Mouse (Mus musculus): ENCODE measurements around the gene Rxfp2. TPM values are rescaled to one million over a fixed set of nuclear protein-coding genes. Genes with fewer than 3 reads are reported as not detected.

The Rxfp2 gene
- total and polyA plus RNA-seq, 3 experiments: not detected

- H3K9ac ChIP-seq (ENCODE audit: insufficient read depth, low read depth): no peak overlapping the region
- dilution Hi-C loops (cut with MboI; ENCODE audit: extremely low pct_ligation_motif_present, extremely low pct_unique_long_range_greater_than_20kb, low sequenced_read_pairs) (no loop called here), in situ Hi-C loops (cut with MboI; ENCODE audit: low pct_ligation_motif_present, low pct_unique_long_range_greater_than_20kb, low sequenced_read_pairs) (no loop called here)
- no peak overlapping the region for H3K27ac ChIP-seq (ENCODE audit: insufficient read depth, low read depth)
- H3K9me3 ChIP-seq (replicated peaks; ENCODE audit: low read length): peaks cover 78% of the 10 kb centered on the region
- DNase-seq (ENCODE audit: extremely low read depth): no peak
- H3K79me2 ChIP-seq (replicated peaks; ENCODE audit: control insufficient read depth, extremely low read depth, insufficient read depth, poor library complexity, severe bottlenecking): no peaks in the 10 kb centered on the region
- no peaks in the 10 kb centered on the region for H3K27me3 ChIP-seq (replicated peaks)
- no peak overlapping the region for H3K4me3 ChIP-seq (replicated peaks in 1 of 3; ENCODE audit: low read depth in 2 of 3, low read length in 2 of 3, poor library complexity in 1 of 3)
- H3K4me2 ChIP-seq (ENCODE audit: insufficient read depth, low read depth, poor library complexity, severe bottlenecking): no peak overlapping the region
- no peaks in the 10 kb centered on the region for H3K36me3 ChIP-seq (replicated peaks in 1 of 2; ENCODE audit: control insufficient read depth in 1 of 2, insufficient read depth in 1 of 2, low read length in 1 of 2)
- no peak for TF ChIP-seq MEF2A (IDR thresholded peaks at IDR 0.05; ENCODE audit: borderline replicate concordance, low read depth, low read length)
- no peaks in the 10 kb centered on the region for H3K4me1 ChIP-seq (ENCODE audit: control insufficient read depth in 1 of 2, insufficient read depth in 2 of 2)
These were observed 35.5 kb downstream of the Rxfp2 start for GRCm38 (mm10) chr5:150053956-150054355.

- H3K4me1 ChIP-seq (ENCODE audit: control insufficient read depth in 1 of 2, insufficient read depth in 2 of 2): no peaks in the 10 kb centered on the region
- H3K79me2 ChIP-seq (replicated peaks; ENCODE audit: control insufficient read depth, extremely low read depth, insufficient read depth, poor library complexity, severe bottlenecking): no peaks in the 10 kb centered on the region
- peaks cover 77% of the 10 kb centered on the region for H3K9me3 ChIP-seq (replicated peaks; ENCODE audit: low read length)
- H3K4me2 ChIP-seq (ENCODE audit: insufficient read depth, low read depth, poor library complexity, severe bottlenecking): no peak overlapping the region
- no peak overlapping the region for H3K27ac ChIP-seq (ENCODE audit: insufficient read depth, low read depth)
- no peaks in the 10 kb centered on the region for H3K27me3 ChIP-seq (replicated peaks)
- no peak overlapping the region for H3K9ac ChIP-seq (ENCODE audit: insufficient read depth, low read depth)
- TF ChIP-seq EP300 (IDR thresholded peaks at IDR 0.05; ENCODE audit: low read length) (no peak), TBP (conservative IDR thresholded peaks at IDR 0.05; ENCODE audit: low read depth, low read length) (no peak), CTCF (conservative IDR thresholded peaks at IDR 0.05 in 1 of 2, IDR thresholded peaks at IDR 0.05 in 1 of 2; ENCODE audit: low read depth in 2 of 2, low read length in 2 of 2) (no peak), ZKSCAN1 (IDR thresholded peaks at IDR 0.05; ENCODE audit: borderline replicate concordance, low read depth, low read length) (no peak), MAX (IDR thresholded peaks at IDR 0.05; ENCODE audit: low read length) (no peak), NELFE (IDR thresholded peaks at IDR 0.05; ENCODE audit: low read depth, low read length) (no peak), KAT2A (IDR thresholded peaks at IDR 0.05; ENCODE audit: insufficient replicate concordance, low read length) (no peak), RAD21 (IDR thresholded peaks at IDR 0.05; ENCODE audit: low read depth, low read length) (no peak), MYC (IDR thresholded peaks at IDR 0.05; ENCODE audit: low read depth, low read length) (no peak), IRF4 (IDR thresholded peaks at IDR 0.05; ENCODE audit: low read depth, low read length) (no peak)
- no peak for DNase-seq (ENCODE audit: extremely low read depth)
- no peak overlapping the region for H3K4me3 ChIP-seq (replicated peaks in 1 of 3; ENCODE audit: low read depth in 2 of 3, low read length in 2 of 3, poor library complexity in 1 of 3)
- in situ Hi-C loops (cut with MboI; ENCODE audit: low pct_ligation_motif_present, low pct_unique_long_range_greater_than_20kb, low sequenced_read_pairs): no loop called here
- dilution Hi-C loops (cut with MboI; ENCODE audit: extremely low pct_ligation_motif_present, extremely low pct_unique_long_range_greater_than_20kb, low sequenced_read_pairs): no loop called here
- no peaks in the 10 kb centered on the region for H3K36me3 ChIP-seq (replicated peaks in 1 of 2; ENCODE audit: control insufficient read depth in 1 of 2, insufficient read depth in 1 of 2, low read length in 1 of 2)
These were observed 36.8 kb downstream of the Rxfp2 start for GRCm38 (mm10) chr5:150055322-150055721.

GRCm38 (mm10) chr5:150056056-150056455 is 37.6 kb downstream of the Rxfp2 start:
- TF ChIP-seq ZMIZ1 (IDR thresholded peaks at IDR 0.05; ENCODE audit: low read depth, low read length) (no peak), UBTF (IDR thresholded peaks at IDR 0.05; ENCODE audit: low read depth, low read length) (no peak), POLR2AphosphoS2 (IDR thresholded peaks at IDR 0.05; ENCODE audit: low read depth, low read length) (no peak), BHLHE40 (IDR thresholded peaks at IDR 0.05; ENCODE audit: low read depth, low read length) (no peak), MYC (IDR thresholded peaks at IDR 0.05; ENCODE audit: low read depth, low read length) (no peak)
- no peak overlapping the region for H3K9ac ChIP-seq (ENCODE audit: insufficient read depth, low read depth)
- no peaks in the 10 kb centered on the region for H3K79me2 ChIP-seq (replicated peaks; ENCODE audit: control insufficient read depth, extremely low read depth, insufficient read depth, poor library complexity, severe bottlenecking)
- no peaks in the 10 kb centered on the region for H3K36me3 ChIP-seq (replicated peaks in 1 of 2; ENCODE audit: control insufficient read depth in 1 of 2, insufficient read depth in 1 of 2, low read length in 1 of 2)
- DNase-seq (ENCODE audit: extremely low read depth): no peak
- in situ Hi-C loops (cut with MboI; ENCODE audit: low pct_ligation_motif_present, low pct_unique_long_range_greater_than_20kb, low sequenced_read_pairs) (no loop called here), dilution Hi-C loops (cut with MboI; ENCODE audit: extremely low pct_ligation_motif_present, extremely low pct_unique_long_range_greater_than_20kb, low sequenced_read_pairs) (no loop called here)
- no peak overlapping the region for H3K4me3 ChIP-seq (replicated peaks in 1 of 3; ENCODE audit: low read depth in 2 of 3, low read length in 2 of 3, poor library complexity in 1 of 3)
- H3K4me1 ChIP-seq (ENCODE audit: control insufficient read depth in 1 of 2, insufficient read depth in 2 of 2): no peaks in the 10 kb centered on the region
- peaks cover 73% of the 10 kb centered on the region for H3K9me3 ChIP-seq (replicated peaks; ENCODE audit: low read length)
- H3K4me2 ChIP-seq (ENCODE audit: insufficient read depth, low read depth, poor library complexity, severe bottlenecking): no peak overlapping the region
- no peaks in the 10 kb centered on the region for H3K27me3 ChIP-seq (replicated peaks)
- H3K27ac ChIP-seq (ENCODE audit: insufficient read depth, low read depth): no peak overlapping the region
